Mouse (Mus musculus): ENCODE results near the gene 1810024B03Rik.

DNA sequence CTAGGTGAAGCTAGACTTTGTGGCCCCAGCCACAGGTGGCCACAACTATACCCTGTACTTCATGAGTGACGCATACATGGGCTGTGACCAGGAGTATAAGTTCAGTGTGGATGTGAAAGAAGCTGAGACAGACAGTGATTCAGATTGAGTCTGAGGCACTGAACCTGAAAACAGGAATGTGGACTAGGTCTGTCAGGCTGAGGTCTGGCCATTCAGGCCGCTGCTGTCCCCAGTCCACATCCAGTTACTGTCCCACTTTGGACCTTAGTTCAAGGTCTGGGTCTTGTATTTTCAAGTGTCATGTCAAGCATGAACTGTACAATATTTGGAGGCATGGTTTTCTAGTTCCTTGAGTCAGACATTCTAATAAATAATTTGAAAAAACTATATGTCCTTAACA is 32.0 kb upstream of the 1810024B03Rik start:
- TF ChIP-seq CTCF (IDR thresholded peaks at IDR 0.05; ENCODE audit: control insufficient read depth, insufficient read depth, low read length) (no peak), POLR2A (IDR thresholded peaks at IDR 0.05; ENCODE audit: borderline replicate concordance, control insufficient read depth, low read depth, low read length) (no peak)

All from bone marrow, adult 2 months (tissue).